Mouse (Mus musculus): ENCODE measurements at regions not wholly inside any gene's neighbourhood (a gene's known extent, or its start where the extent isn't known, plus 50 kb on each side); places are given as distances from the start of the nearest gene placed in this dataset.

DNA sequence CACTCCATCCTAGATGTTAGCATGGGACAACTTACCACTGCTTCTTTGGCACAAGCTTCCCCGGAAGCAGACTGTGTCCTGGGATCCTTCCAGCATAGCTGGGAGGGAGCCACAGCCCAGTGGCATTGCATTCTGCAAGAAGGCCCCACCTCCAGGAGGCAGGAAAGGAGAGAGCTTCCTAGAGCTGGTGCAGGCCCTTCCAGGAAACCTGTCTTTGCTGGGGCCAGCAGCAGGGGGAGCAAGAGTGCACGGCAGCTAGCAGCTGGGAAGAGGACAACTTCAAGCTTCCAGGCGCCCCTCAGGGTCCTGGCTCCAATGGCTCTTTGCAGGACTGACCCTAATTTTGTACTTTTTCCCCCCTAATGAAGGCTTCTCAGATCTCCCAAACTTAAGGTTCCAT lies 115.4 kb upstream of the Sorcs3 start:
- peak; percentile 50 to 73 for DNase-seq (ENCODE audit: low spot score in 2 of 2)

- DNase-seq (ENCODE audit: low spot score in 2 of 2): peak; percentile 59 to 65
Measured at GRCm38 (mm10) chr19:48097363-48097762, 108.5 kb upstream of the Sorcs3 start.

GRCm38 (mm10) chr19:48097942-48098596 lies 107.8 kb upstream of the Sorcs3 start:
- DNase-seq (ENCODE audit: low spot score in 2 of 2): peak; percentile 75 to 77

- DNase-seq (ENCODE audit: low spot score in 2 of 2): peak; percentile 12 to 24
Measured at GRCm38 (mm10) chr19:48100991-48101390, 104.8 kb upstream of the Sorcs3 start.

GRCm38 (mm10) chr19:48115155-48115554 lies 90.7 kb upstream of the Sorcs3 start:
- DNase-seq (ENCODE audit: low spot score in 2 of 2): no peak

DNA sequence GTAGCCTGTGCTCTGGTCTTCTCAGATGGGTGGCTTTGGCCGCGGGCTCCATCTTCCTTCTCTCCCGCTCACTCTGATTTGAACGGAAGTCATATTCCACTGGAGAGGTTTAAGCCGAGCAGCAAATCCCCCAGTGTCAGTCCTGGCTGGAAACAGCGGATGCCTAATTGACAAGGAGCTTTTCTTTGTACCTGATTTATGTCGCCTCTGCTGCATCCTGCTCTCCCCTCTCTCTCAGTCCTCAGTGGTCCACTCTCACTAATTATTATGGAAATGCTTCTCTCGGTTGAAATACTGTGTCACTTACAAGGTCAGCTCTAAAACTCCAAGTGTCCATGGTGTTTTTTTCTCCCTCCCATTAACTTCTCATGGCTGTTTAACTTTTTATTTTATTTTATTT lies 90.1 kb upstream of the Sorcs3 start:
- no peak for DNase-seq (ENCODE audit: low spot score in 2 of 2)

GRCm38 (mm10) chr19:48116689-48117088 lies 89.1 kb upstream of the Sorcs3 start:
- DNase-seq (ENCODE audit: low spot score in 2 of 2): no peak

- no peak for DNase-seq (ENCODE audit: low spot score in 2 of 2)
Measured at GRCm38 (mm10) chr19:48117646-48118045, 88.2 kb upstream of the Sorcs3 start.

GRCm38 (mm10) chr19:48122281-48122680 lies 83.5 kb upstream of the Sorcs3 start:
- no peak for DNase-seq (ENCODE audit: low spot score in 2 of 2)

DNA sequence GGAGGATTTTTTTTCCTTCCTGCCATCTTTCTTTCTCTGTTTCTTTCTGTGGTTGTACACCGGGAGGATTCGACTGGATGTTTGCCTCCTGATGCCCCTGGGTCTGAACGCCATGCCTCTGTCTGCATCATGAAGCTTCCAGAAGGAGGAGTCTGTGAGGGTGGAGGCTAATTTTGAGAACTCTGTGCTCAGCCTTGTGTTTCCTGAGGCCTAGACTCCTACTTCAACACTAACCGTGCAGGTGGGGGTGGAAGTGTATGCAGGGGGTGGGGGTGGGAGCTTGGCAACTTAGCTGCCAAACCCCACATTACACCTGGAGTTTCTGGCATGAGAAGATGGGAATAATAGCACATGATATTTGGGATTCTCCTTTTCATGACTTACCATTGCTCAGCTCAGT lies 82.0 kb upstream of the Sorcs3 start:
- peak; percentile 17 to 23 for DNase-seq (ENCODE audit: low spot score in 2 of 2)

DNA sequence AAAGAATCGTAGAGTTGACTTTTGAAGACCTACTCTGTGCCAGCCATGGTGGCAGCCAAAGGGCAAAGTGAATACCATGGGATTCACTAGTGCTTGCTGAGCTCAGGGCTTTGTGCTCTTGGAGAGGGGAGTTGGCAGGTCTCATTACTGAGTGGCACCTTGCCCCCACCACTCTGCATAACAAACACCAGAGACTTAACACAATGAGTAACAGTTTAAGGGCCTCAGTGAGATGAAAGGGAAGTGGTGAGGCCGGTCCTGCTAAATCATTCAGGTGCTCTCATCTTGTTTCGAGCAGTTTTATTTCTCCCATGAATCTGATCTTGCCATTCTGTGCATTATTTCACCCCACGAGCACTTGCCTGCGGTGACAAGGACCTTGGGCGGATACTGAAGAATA lies 80.1 kb upstream of the Sorcs3 start:
- DNase-seq (ENCODE audit: low spot score in 2 of 2): no peak

GRCm38 (mm10) chr19:48128089-48128488 lies 77.7 kb upstream of the Sorcs3 start:
- no peak for DNase-seq (ENCODE audit: low spot score in 2 of 2)

- DNase-seq (ENCODE audit: low spot score in 2 of 2): no peak
Measured at GRCm38 (mm10) chr19:48136231-48136630, 69.6 kb upstream of the Sorcs3 start.

GRCm38 (mm10) chr19:48144129-48144528 lies 61.7 kb upstream of the Sorcs3 start:
- DNase-seq (ENCODE audit: low spot score in 2 of 2): peak; percentile 73 to 75
